Mouse (Mus musculus) lung, postnatal 0 days (tissue): Measurements from ENCODE around the gene Atp2a1.

Experiments
- CTCF ChIP-seq: IDR thresholded peaks from 2 replicates; pipeline ENCODE4 v1.5.1; 2016; ENCODE audit warnings: antibody characterized with exemption, mild to moderate bottlenecking
- EP300 ChIP-seq: IDR thresholded peaks from 2 replicates; pipeline ENCODE4 v1.6.1; 2016; ENCODE audit warnings: antibody characterized with exemption, mild to moderate bottlenecking, control low read depth

GRCm38 (mm10) chr7:126464836-126465235 lies 1.9 kb upstream of the Atp2a1 start:
- TF ChIP-seq EP300 = no peak
- TF ChIP-seq CTCF = no peak
